Comparison of ENCODE assay signal across 1 mouse cellular context in the genomic region with DNA sequence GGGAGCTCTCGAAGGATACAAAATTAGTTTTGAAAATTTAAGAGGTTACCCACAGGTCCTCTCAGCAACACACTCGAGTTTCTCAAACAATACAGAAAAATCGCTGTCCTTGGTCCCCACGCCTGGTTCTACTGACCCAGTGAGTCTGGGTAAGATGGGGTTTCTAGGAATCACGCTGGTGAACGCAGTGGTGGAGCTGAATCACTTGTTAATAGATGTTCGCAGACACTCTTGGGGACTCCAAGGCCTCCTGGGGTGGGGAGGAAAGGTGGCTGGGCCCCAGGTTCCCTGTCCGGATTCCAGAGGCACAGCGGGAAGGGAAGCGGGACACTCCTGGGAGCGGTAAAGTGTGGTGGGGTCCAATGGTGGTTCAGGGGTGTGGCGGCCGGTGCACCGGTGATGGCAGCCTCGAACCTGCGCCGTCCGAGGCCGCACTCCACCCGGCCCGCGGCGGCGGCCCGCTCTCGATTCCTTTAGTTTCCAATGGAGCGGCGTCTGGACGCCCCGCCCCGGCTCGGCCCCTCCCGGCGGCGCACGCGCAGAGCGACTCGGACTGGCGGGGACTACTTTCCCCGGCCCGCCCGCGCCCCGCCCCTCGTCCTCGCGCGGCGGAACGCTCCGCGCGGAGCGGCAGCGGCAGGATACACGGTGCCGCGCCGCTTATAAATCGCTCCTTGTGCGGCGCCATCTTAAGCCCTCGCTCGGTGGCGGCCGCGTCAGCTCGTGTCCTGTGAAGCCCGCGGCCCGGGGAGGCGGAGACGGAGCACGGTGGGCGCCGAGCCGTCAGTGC.
TF ChIP-seq lines count a peak whose summit lies in the region.

No protein-coding gene starts in this region.

TF ChIP-seq in MEL, 35 proteins besides CTCF, POLR2A, EP300 and RAD21 (continued from another document):
- TF ChIP-seq ZKSCAN1 (IDR thresholded peaks at IDR 0.05; ENCODE audit: low read depth, low read length) (no peak), USF2 (IDR thresholded peaks at IDR 0.05; ENCODE audit: borderline replicate concordance in 1 of 2, insufficient read depth in 1 of 2, low read depth in 1 of 2, low read length in 2 of 2) (no peak), NELFE (IDR thresholded peaks at IDR 0.05; ENCODE audit: low read depth, low read length) (peak; percentile 99), MAX (IDR thresholded peaks at IDR 0.05; ENCODE audit: low read length) (no peak; the same call in 1 of the 2 replicates), POLR2AphosphoS2 (IDR thresholded peaks at IDR 0.05; ENCODE audit: low read length) (peak; percentile 96), CHD1 (IDR thresholded peaks at IDR 0.05; ENCODE audit: low read depth, low read length) (0 out of 2 replicates have a peak, but pooled peaks have one; percentile 10), MAFK (IDR thresholded peaks at IDR 0.05; ENCODE audit: borderline replicate concordance, low read depth, low read length) (no peak), HCFC1 (IDR thresholded peaks at IDR 0.05; ENCODE audit: low read depth, low read length) (peak; percentile 82)
